Mouse (Mus musculus) fibroblast of lung, adult 2 months (primary cell): ENCODE measurements around the gene Them7.

Experiments
- DNase-seq: peaks from one replicate; pipeline ENCODE4 v3.0.0-alpha.2; 2011; ENCODE audit warnings: low read depth

The Them7 gene

GRCm38 (mm10) chr2:105416660-105417348 is 192.7 kb downstream of the Them7 start:
- DNase-seq: no peak

GRCm38 (mm10) chr2:105417663-105418062 is 193.5 kb downstream of the Them7 start:
- no peak for DNase-seq

- no peak for DNase-seq
Measured at GRCm38 (mm10) chr2:105418629-105419227, 194.6 kb downstream of the Them7 start.

GRCm38 (mm10) chr2:105427447-105427846 is 203.3 kb downstream of the Them7 start:
- no peak for DNase-seq

- DNase-seq: peak; percentile 12
Measured at GRCm38 (mm10) chr2:105428029-105428428, 203.9 kb downstream of the Them7 start.

GRCm38 (mm10) chr2:105428467-105428866 is 204.3 kb downstream of the Them7 start:
- DNase-seq: no peak
